Mouse (Mus musculus) myocyte (in vitro differentiated cells): ENCODE measurements at regions not wholly inside any gene's neighbourhood (a gene's known extent, or its start where the extent isn't known, plus 50 kb on each side); places are given as distances from the start of the nearest gene placed in this dataset.

Experiments
- H3K27me3 ChIP-seq: one replicate; pipeline ENCODE4 v1.6.1; 2011; ENCODE audit not compliant: control insufficient read depth, insufficient read depth, insufficient read length
- H3K36me3 ChIP-seq: one replicate; pipeline ENCODE4 v1.6.1; 2011; ENCODE audit not compliant: control insufficient read depth, insufficient read depth
- H3K4me2 ChIP-seq: one replicate; pipeline ENCODE4 v1.6.1; 2011; ENCODE audit warnings: low read depth, control low read depth
- H3K4me3 ChIP-seq: one replicate; pipeline ENCODE4 v1.5.1; 2011; ENCODE audit warnings: mild to moderate bottlenecking, control low read depth, moderate library complexity
- H3K79me2 ChIP-seq: one replicate; pipeline ENCODE4 v1.6.1; 2011; ENCODE audit not compliant: control insufficient read depth, insufficient read depth
- H3ac ChIP-seq: one replicate; pipeline ENCODE4 v1.6.1; 2011; ENCODE audit not compliant: control insufficient read depth, insufficient read length
- CEBPB ChIP-seq: IDR thresholded peaks from 2 replicates; pipeline ENCODE4 v1.6.1; 2011; ENCODE audit warnings: mild to moderate bottlenecking, moderate library complexity; ENCODE audit not compliant: poor library complexity, insufficient read depth, severe bottlenecking
- E2F4 ChIP-seq: IDR thresholded peaks from one replicate; pipeline ENCODE4 v1.6.1; 2011; ENCODE audit warnings: mild to moderate bottlenecking, control low read depth, moderate library complexity; ENCODE audit not compliant: insufficient read depth
- MAX ChIP-seq: IDR thresholded peaks from one replicate; pipeline ENCODE4 v1.6.1; 2011; ENCODE audit warnings: low read depth, mild to moderate bottlenecking, control low read depth
- MYOD1 ChIP-seq, 3 experiments: IDR thresholded peaks; one replicate each; pipeline ENCODE4 v1.6.1; 2011; ENCODE audit warnings: control low read depth in 2 of 3, low read depth in 2 of 3, mild to moderate bottlenecking in 2 of 3, moderate library complexity in 1 of 3; ENCODE audit not compliant: insufficient read length in 2 of 3, control insufficient read depth in 1 of 3
- MYOG ChIP-seq, 3 experiments: IDR thresholded peaks; one replicate each; pipeline ENCODE4 v1.6.1; 2011; ENCODE audit warnings: control low read depth in 2 of 3, low read depth in 2 of 3, mild to moderate bottlenecking in 2 of 3; ENCODE audit not compliant: insufficient read length in 2 of 3, control insufficient read depth in 1 of 3, insufficient read depth in 1 of 3
- POLR2A ChIP-seq: IDR thresholded peaks from one replicate; pipeline ENCODE4 v1.6.1; 2011; ENCODE audit warnings: low read depth, mild to moderate bottlenecking, control low read depth, moderate library complexity; ENCODE audit not compliant: insufficient read length
- POLR2AphosphoS2 ChIP-seq: IDR thresholded peaks from one replicate; pipeline ENCODE4 v1.6.1; 2011; ENCODE audit warnings: low read depth, control low read depth; ENCODE audit not compliant: insufficient read length
- REST ChIP-seq: IDR thresholded peaks from one replicate; pipeline ENCODE4 v1.6.1; 2011; ENCODE audit warnings: mild to moderate bottlenecking, control low read depth, moderate library complexity; ENCODE audit not compliant: insufficient read depth, insufficient read length
- SRF ChIP-seq: IDR thresholded peaks from one replicate; pipeline ENCODE4 v1.6.1; 2011; ENCODE audit warnings: low read depth; ENCODE audit not compliant: control insufficient read depth, insufficient read length
- TCF12 ChIP-seq: IDR thresholded peaks from one replicate; pipeline ENCODE4 v1.6.1; 2011; ENCODE audit warnings: mild to moderate bottlenecking, control low read depth; ENCODE audit not compliant: poor library complexity, insufficient read depth, severe bottlenecking
- TCF3 ChIP-seq: IDR thresholded peaks from one replicate; pipeline ENCODE4 v1.6.1; 2011; ENCODE audit warnings: low read depth, control low read depth; ENCODE audit not compliant: insufficient read length
- USF1 ChIP-seq: IDR thresholded peaks from one replicate; pipeline ENCODE4 v1.6.1; 2011; ENCODE audit warnings: low read depth, mild to moderate bottlenecking, control low read depth, moderate library complexity

DNA sequence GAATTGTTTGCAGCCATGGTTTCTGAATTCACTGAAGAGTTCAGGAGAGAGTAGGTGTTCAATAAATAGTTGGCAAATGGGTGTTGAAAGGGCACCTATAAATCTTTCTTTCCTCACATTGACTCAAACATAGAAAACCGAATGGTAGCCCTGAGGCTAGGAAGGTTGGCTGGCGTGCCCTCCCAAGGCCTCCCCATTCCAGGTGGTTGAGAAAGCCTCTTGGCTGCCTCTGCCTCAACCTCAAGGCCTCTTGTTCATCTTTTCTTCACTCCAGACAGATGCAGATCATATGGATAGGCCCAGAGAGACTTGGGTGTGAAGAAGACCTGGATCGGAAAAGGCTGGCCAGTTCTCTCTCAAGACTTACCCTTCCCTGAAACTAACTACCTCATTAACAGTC, 245.0 kb upstream of the Id4 start:
- H3K27me3 ChIP-seq, result no peaks in the 10 kb centered on the region
- no peak overlapping the region for H3K4me3 ChIP-seq
- no peak overlapping the region for H3ac ChIP-seq
- no peaks in the 10 kb centered on the region for H3K79me2 ChIP-seq
- TF ChIP-seq POLR2A (no peak), MYOG (IDR thresholded peaks at IDR 0.05; ENCODE audit: control insufficient read depth in 1 of 3, insufficient read depth in 1 of 3, insufficient read length in 2 of 3, low read depth in 2 of 3) (no peak), CEBPB (no peak), POLR2AphosphoS2 (no peak), TCF12 (no peak), TCF3 (no peak), REST (no peak), MYOD1 (IDR thresholded peaks at IDR 0.05; ENCODE audit: control insufficient read depth in 1 of 3, insufficient read length in 2 of 3, low read depth in 2 of 3) (no peak)
- H3K36me3 ChIP-seq, result no peaks in the 10 kb centered on the region
- H3K4me2 ChIP-seq, result no peak overlapping the region

DNA sequence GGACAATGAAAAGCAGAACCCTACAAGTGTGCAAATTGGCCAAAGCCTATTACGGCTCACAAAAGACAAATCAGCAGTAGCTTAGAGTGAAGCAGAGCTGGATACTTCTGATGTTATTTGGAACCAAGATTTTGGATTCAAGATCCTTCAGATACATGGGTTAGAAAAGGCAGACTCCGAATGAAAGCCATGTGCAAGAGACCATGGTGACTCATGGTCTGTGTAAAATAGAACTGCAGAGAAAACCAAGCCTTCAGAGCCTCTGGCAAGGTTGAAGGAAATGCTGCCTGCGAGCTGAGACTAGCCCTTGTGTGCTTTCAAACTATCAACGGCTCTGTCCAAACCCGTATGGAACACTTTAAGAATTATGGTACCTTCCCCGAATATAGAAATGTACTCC, 244.4 kb upstream of the Id4 start:
- H3K79me2 ChIP-seq, result no peaks in the 10 kb centered on the region
- H3ac ChIP-seq, result no peak overlapping the region
- no peaks in the 10 kb centered on the region for H3K27me3 ChIP-seq
- no peak overlapping the region for H3K4me2 ChIP-seq
- no peak overlapping the region for H3K4me3 ChIP-seq
- TF ChIP-seq SRF (no peak), CEBPB (no peak), MAX (no peak), POLR2A (no peak), E2F4 (no peak), POLR2AphosphoS2 (no peak), MYOD1 (IDR thresholded peaks at IDR 0.05; ENCODE audit: control insufficient read depth in 1 of 3, insufficient read length in 2 of 3, low read depth in 2 of 3) (no peak), REST (no peak), TCF12 (no peak), USF1 (no peak), TCF3 (no peak), MYOG (IDR thresholded peaks at IDR 0.05; ENCODE audit: control insufficient read depth in 1 of 3, insufficient read depth in 1 of 3, insufficient read length in 2 of 3, low read depth in 2 of 3) (no peak)
- H3K36me3 ChIP-seq, result no peaks in the 10 kb centered on the region

DNA sequence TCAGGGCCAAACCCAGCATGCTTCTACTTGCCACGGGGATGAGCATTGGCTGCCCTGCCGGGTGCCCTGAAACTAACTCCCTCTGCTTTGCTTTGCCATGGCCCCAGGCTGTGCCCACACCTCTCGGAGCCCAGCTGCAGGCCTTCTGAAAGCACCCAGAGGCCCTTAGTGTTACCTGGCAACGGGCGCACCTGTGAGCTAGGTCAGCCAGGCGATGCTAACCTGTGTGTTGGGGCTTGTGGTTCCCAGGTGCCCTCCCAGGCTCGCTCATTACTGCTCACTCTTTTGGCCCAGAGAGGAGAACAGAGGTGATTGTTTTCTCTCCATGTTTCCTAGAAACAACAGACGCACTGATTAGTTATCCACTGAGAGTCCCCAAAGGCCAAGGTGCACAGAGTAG, 243.4 kb upstream of the Id4 start:
- Histone ChIP-seq H3K4me2 (no peak overlapping the region), H3ac (no peak overlapping the region), H3K79me2 (no peaks in the 10 kb centered on the region), H3K36me3 (no peaks in the 10 kb centered on the region), H3K27me3 (no peaks in the 10 kb centered on the region), H3K4me3 (no peak overlapping the region)
- no peak for TF ChIP-seq E2F4
- TF ChIP-seq MAX, result no peak
- no peak for TF ChIP-seq USF1
- TF ChIP-seq SRF, result no peak
- no peak for TF ChIP-seq MYOG (IDR thresholded peaks at IDR 0.05; ENCODE audit: control insufficient read depth in 1 of 3, insufficient read depth in 1 of 3, insufficient read length in 2 of 3, low read depth in 2 of 3)
- no peak for TF ChIP-seq POLR2A
- no peak for TF ChIP-seq POLR2AphosphoS2
- no peak for TF ChIP-seq REST
- TF ChIP-seq TCF12, result no peak
- no peak for TF ChIP-seq TCF3
- no peak for TF ChIP-seq MYOD1 (IDR thresholded peaks at IDR 0.05; ENCODE audit: control insufficient read depth in 1 of 3, insufficient read length in 2 of 3, low read depth in 2 of 3)
- TF ChIP-seq CEBPB, result no peak

DNA sequence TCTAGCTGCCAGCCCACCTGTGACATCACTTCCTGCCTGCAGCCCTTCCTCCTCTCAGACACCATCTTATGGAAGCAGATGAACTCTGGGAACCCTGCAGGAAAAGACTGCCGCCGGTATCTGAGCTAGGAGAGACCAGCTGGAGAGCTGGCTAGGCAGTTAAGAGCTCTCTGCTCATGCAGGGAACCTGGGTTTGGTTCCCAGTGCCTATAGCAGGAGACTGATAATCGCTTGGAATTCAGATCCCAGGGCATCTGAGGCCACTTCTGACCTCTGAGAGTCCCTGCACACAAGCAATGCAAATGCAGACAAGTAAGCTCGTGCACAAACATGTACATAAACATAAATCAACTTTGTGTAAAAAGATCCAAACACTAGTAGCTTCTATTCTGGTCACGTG, 242.4 kb upstream of the Id4 start:
- TF ChIP-seq CEBPB (no peak), POLR2AphosphoS2 (no peak), REST (no peak), MYOG (IDR thresholded peaks at IDR 0.05; ENCODE audit: control insufficient read depth in 1 of 3, insufficient read depth in 1 of 3, insufficient read length in 2 of 3, low read depth in 2 of 3) (no peak), TCF3 (no peak), MYOD1 (IDR thresholded peaks at IDR 0.05; ENCODE audit: control insufficient read depth in 1 of 3, insufficient read length in 2 of 3, low read depth in 2 of 3) (no peak), TCF12 (no peak), USF1 (no peak), MAX (no peak), E2F4 (no peak), SRF (no peak), POLR2A (no peak)
- H3K4me2 ChIP-seq, result peak overlapping the region; percentile 80

DNA sequence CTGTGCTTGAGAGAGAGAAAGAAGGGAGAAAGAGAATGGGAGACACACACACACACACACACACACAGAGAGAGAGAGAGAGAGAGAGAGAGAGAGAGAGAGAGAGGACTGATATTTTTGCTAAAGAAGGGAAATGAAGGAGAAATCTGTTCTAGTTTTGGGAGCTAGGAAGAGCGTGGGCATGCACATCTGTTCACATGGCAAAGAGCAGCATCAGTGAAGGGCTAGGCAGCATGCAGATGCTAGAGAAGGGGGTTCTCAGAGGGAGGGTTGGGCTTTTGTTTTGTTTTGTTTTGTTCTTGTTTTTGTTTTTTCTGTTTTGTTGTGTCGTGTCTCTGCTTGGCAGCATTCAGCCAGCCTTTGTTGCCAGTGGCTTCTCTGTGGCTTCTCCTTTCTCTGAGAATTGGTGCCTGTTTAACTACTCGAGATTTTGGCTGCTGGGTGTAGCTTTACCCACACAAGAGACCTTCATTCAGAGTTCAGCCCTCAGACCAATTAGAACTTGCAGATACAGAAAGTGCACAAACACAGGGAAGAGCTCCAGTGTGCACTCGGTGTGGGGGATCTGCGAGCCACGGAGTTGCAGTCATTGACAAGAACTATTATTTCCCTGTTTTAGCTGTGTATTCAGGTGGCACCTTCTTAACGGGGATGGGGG, 237.9 kb upstream of the Id4 start:
- H3K4me2 ChIP-seq, result no peak overlapping the region
- no peaks in the 10 kb centered on the region for H3K79me2 ChIP-seq
- H3K27me3 ChIP-seq, result no peaks in the 10 kb centered on the region
- no peak overlapping the region for H3K4me3 ChIP-seq
- TF ChIP-seq E2F4 (no peak), MAX (no peak), POLR2AphosphoS2 (no peak), TCF3 (no peak), POLR2A (no peak), SRF (no peak), REST (no peak), TCF12 (no peak), MYOG (IDR thresholded peaks at IDR 0.05; ENCODE audit: control insufficient read depth in 1 of 3, insufficient read depth in 1 of 3, insufficient read length in 2 of 3, low read depth in 2 of 3) (no peak), CEBPB (no peak), USF1 (no peak)
- H3K36me3 ChIP-seq, result no peaks in the 10 kb centered on the region
- no peak overlapping the region for H3ac ChIP-seq

More for the DNA sequence above, 242.4 kb upstream of the Id4 start:
- Histone ChIP-seq H3K4me3 (peak overlapping the region; percentile 4), H3K27me3 (no peaks in the 10 kb centered on the region), H3K79me2 (no peaks in the 10 kb centered on the region), H3ac (no peak overlapping the region), H3K36me3 (no peaks in the 10 kb centered on the region)
